Mouse (Mus musculus) CH12.LX (cell line): ENCODE results near the gene Pak4. TPM values are rescaled to one million over a fixed set of nuclear protein-coding genes. Genes with fewer than 3 reads are reported as not detected.

Experiments
- DNase-seq: peaks from one replicate; pipeline ENCODE4 v3.0.0-alpha.2; 2013; ENCODE audit errors: extremely low read depth
- H3K27ac ChIP-seq: 2 replicates; pipeline ENCODE4 v1.5.1; 2012; ENCODE audit warnings: low read depth, mild to moderate bottlenecking, control low read depth, moderate library complexity; ENCODE audit not compliant: insufficient read depth
- H3K27me3 ChIP-seq: replicated peaks from 2 replicates; pipeline ENCODE3; 2012; ENCODE audit warnings: inconsistent platforms
- H3K36me3 ChIP-seq, 2 experiments: replicated peaks in 1 of 2; 2 replicates each; pipeline versions ENCODE3 to v1.6.1; 2012; ENCODE audit warnings: inconsistent platforms in 1 of 2, low read length in 1 of 2, mild to moderate bottlenecking in 1 of 2, mixed read lengths in 1 of 2, moderate library complexity in 1 of 2; ENCODE audit not compliant: control insufficient read depth in 1 of 2, insufficient read depth in 1 of 2
- H3K4me1 ChIP-seq, 2 experiments: 2 replicates each; pipeline ENCODE4 v1.6.1; 2012; ENCODE audit warnings: inconsistent platforms in 1 of 2, moderate library complexity in 1 of 2; ENCODE audit not compliant: insufficient read depth in 2 of 2, control insufficient read depth in 1 of 2
- H3K4me2 ChIP-seq: 2 replicates; pipeline ENCODE4 v1.6.1; 2012; ENCODE audit warnings: low read depth, mild to moderate bottlenecking, control low read depth; ENCODE audit not compliant: poor library complexity, insufficient read depth, severe bottlenecking
- H3K4me3 ChIP-seq, 3 experiments: fragments of 150-350 bp in 1 of 3; sonication (generic) in 1 of 3; replicated peaks in 1 of 3; 2 replicates each; pipeline versions ENCODE3 to v1.5.1; 2011 to 2012; ENCODE audit warnings: low read depth in 2 of 3, low read length in 2 of 3, mild to moderate bottlenecking in 2 of 3, moderate library complexity in 2 of 3, control low read depth in 1 of 3, improper control_type of control experiment in 1 of 3, inconsistent platforms in 1 of 3, mixed read lengths in 1 of 3; ENCODE audit not compliant: poor library complexity in 1 of 3
- H3K79me2 ChIP-seq: replicated peaks from 2 replicates; pipeline ENCODE4 v1.6.1; 2012; ENCODE audit warnings: mild to moderate bottlenecking, moderate library complexity; ENCODE audit not compliant: control insufficient read depth, poor library complexity, insufficient read depth, severe bottlenecking; ENCODE audit errors: extremely low read depth
- H3K9ac ChIP-seq: 2 replicates; pipeline ENCODE4 v1.6.1; 2012; ENCODE audit warnings: low read depth, mild to moderate bottlenecking, control low read depth, moderate library complexity; ENCODE audit not compliant: insufficient read depth
- H3K9me3 ChIP-seq: replicated peaks from 2 replicates; pipeline ENCODE3; 2012; ENCODE audit warnings: low read length, inconsistent platforms, mixed read lengths
- ELF1 ChIP-seq: IDR thresholded peaks from 2 replicates; pipeline ENCODE4 v1.6.1; 2014; ENCODE audit warnings: low read depth, mild to moderate bottlenecking, inconsistent platforms, low read length, improper control_type of control experiment
- JUN ChIP-seq: IDR thresholded peaks from 2 replicates; pipeline ENCODE4 v1.6.1; 2011; ENCODE audit warnings: low read depth, mild to moderate bottlenecking, low read length, improper control_type of control experiment, moderate library complexity; ENCODE audit not compliant: insufficient read depth
- SMC3 ChIP-seq: IDR thresholded peaks from 2 replicates; pipeline ENCODE4 v1.6.1; 2011; ENCODE audit warnings: low read depth, low read length, improper control_type of control experiment
- ZNF384 ChIP-seq: IDR thresholded peaks from 2 replicates; pipeline ENCODE4 v1.6.1; 2012; ENCODE audit warnings: low read depth, low read length, improper control_type of control experiment, inconsistent platforms
- dilution Hi-C: fragments of 300-500 bp; cut with MboI; formaldehyde crosslinking; loops from 2 replicates; pipeline ENCODE4 v1.14.3; 2020; ENCODE audit warnings: low sequenced_read_pairs; ENCODE audit not compliant: extremely low pct_unique_long_range_greater_than_20kb, extremely low pct_ligation_motif_present
- in situ Hi-C: fragments of 300-500 bp; cut with MboI; formaldehyde crosslinking; loops from 3 replicates; pipeline ENCODE4 v1.14.3; 2019; ENCODE audit warnings: low sequenced_read_pairs, low pct_ligation_motif_present, low pct_unique_long_range_greater_than_20kb, mixed read lengths
- polyA plus RNA-seq: library from polyadenylated mRNA; unstranded; fragments of >175 nt; gene quantifications from 2 replicates; pipeline ENCODE4 v1.2.1, GENCODE M21; 2012; ENCODE audit warnings: low read depth; ENCODE audit not compliant: insufficient read length
- total RNA-seq, 2 experiments: library from RNA; depleted of rRNA; stranded (reverse); fragments of 300-350 nt in 1 of 2; fragments of >200 nt in 1 of 2; gene quantifications; 2 replicates each; pipeline ENCODE4 v1.2.3; 2012 to 2014

Pak4 gene
- total and polyA plus RNA-seq, 3 experiments = 7.5 to 11.2 (median 8.3) TPM

GRCm38 (mm10) chr7:28586663-28587411, 11.1 kb downstream of the Pak4 start:
- Histone ChIP-seq H3K4me2 (no peak overlapping the region), H3K9me3 (no peaks in the 10 kb centered on the region), H3K9ac (no peak overlapping the region), H3K27me3 (no peaks in the 10 kb centered on the region), H3K27ac (no peak overlapping the region), H3K4me3 (no peak overlapping the region), H3K79me2 (peaks cover 5% of the 10 kb centered on the region), H3K36me3 (peaks cover 3 to 41% of the 10 kb centered on the region in 2 experiments), H3K4me1 (peaks cover 7 to 45% of the 10 kb centered on the region in 2 experiments)
- dilution Hi-C loops = no loop called here
- DNase-seq = no peak
- in situ Hi-C loops = no loop called here
- no peak for TF ChIP-seq JUN
- no peak for TF ChIP-seq ELF1

GRCm38 (mm10) chr7:28585001-28585400, 13.0 kb downstream of the Pak4 start:
- Histone ChIP-seq H3K36me3 (peaks cover 3 to 42% of the 10 kb centered on the region in 2 experiments), H3K27me3 (no peaks in the 10 kb centered on the region), H3K79me2 (no peaks in the 10 kb centered on the region; the same call in 1 of the 2 replicates), H3K27ac (no peak overlapping the region), H3K9ac (no peak overlapping the region), H3K9me3 (peaks cover 2% of the 10 kb centered on the region), H3K4me3 (no peak overlapping the region), H3K4me1 (peaks cover 2 to 45% of the 10 kb centered on the region in 2 experiments; a peak in 3 of 4 replicates), H3K4me2 (no peak overlapping the region)
- TF ChIP-seq SMC3 = no peak
- no peak for DNase-seq
- in situ Hi-C loops (no loop called here), dilution Hi-C loops (no loop called here)

DNA sequence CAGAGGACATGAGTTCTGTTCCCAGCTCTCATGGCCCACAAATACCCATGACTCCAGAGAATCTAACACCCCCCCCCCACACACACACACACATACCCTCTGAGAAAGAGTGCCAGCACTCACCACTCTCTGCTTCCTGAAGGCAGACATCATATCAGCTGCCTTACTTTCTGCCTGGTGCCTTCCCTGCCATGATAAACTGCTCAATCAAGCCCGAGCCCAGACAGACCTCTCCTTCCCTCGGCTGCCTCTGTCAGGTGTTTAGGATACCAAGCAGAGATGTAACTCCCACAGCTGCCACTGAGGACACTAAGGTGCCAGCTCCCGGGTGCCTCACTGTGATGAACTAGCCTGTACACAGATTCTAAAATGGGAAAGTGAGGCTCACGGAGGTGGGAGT, 13.5 kb downstream of the Pak4 start:
- Histone ChIP-seq H3K4me1 (peaks cover 2 to 50% of the 10 kb centered on the region in 2 experiments; a peak in 3 of 4 replicates), H3K79me2 (no peaks in the 10 kb centered on the region), H3K9ac (no peak overlapping the region), H3K4me3 (no peak overlapping the region), H3K36me3 (peaks cover 2 to 47% of the 10 kb centered on the region in 2 experiments), H3K27me3 (no peaks in the 10 kb centered on the region), H3K27ac (no peak overlapping the region), H3K4me2 (no peak overlapping the region), H3K9me3 (peaks cover 2% of the 10 kb centered on the region)
- dilution Hi-C loops = no loop called here
- in situ Hi-C loops = no loop called here
- TF ChIP-seq ZNF384 = no peak
- no peak for DNase-seq
